Mouse (Mus musculus) embryo, embryonic 10 days (tissue): ENCODE measurements at regions not wholly inside any gene's neighbourhood (a gene's known extent, or its start where the extent isn't known, plus 50 kb on each side); places are given as distances from the start of the nearest gene placed in this dataset.

Experiments used
- DNase-seq: peaks from one replicate; pipeline ENCODE4 v3.0.0-alpha.2; 2015; ENCODE audit warnings: low spot score

- DNase-seq, result no peak
Measured at GRCm38 (mm10) chr4:95489059-95489458, 68.2 kb upstream of the Fggy start.

GRCm38 (mm10) chr4:95500265-95500664, 57.0 kb upstream of the Fggy start:
- DNase-seq, result no peak

- DNase-seq, result no peak
Measured at GRCm38 (mm10) chr4:95501164-95501563, 56.1 kb upstream of the Fggy start.

DNA sequence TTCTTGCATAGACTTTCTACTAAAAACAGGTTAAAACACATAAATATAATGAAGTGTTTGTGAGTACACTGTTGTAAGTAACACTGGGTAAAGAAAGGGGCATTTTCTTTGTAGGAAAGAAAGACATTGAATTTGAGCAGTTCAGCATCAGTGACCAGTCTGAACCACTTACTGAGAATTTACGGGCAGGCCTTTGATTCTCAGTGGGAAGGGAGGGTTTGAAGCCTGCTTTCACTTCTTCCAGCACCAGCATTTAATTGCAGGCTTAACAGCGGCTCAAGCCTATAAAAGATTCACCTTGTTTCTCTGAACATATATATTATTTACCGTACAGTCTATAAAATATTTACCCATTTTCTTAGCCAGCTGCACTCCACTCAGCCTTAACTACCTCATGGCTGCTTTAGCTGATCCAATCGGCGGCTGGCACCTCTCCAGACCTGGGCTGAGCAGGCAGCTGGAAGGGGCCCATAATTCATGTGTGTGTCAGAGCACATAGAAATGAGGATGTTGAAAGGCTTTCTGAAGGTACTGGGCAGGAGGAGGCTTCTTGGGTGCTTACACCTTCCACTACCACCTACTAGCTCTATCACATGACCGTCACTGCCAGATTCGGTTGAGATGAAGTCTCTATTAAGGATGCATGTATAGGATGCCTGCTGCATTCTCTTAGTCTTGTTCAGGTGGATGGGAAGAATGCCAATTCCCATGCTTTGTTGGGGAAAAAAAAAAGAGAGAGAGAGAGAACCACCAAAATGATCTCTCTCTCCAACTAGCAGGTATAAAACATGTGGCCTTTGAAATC, 50.0 kb upstream of the Fggy start:
- DNase-seq, result no peak
